Mouse (Mus musculus): Measurements from ENCODE around the gene Elovl6.

Gene Elovl6

DNA sequence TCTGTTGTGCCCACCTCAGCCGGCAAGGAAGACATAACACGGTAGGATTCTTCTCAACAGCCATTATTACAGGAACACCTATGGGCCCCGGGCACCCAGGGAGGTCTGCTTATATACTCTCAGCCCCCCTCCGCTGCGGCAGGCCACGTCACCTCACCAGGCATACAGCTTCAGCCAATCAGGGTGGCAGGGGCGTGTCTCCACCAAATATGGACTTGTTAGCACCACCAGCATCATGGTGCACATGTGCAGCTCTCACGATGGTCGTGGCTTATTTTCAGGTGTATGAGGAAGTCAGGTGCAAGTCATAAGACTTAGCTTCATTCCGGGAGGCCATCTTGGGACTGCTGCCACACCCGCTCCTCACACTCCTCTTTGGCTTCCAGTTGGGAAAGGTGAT, 9.3 kb downstream of the Elovl6 start:
- DNase-seq (ENCODE audit: low read depth, low spot score): peak; percentile 80

DNA sequence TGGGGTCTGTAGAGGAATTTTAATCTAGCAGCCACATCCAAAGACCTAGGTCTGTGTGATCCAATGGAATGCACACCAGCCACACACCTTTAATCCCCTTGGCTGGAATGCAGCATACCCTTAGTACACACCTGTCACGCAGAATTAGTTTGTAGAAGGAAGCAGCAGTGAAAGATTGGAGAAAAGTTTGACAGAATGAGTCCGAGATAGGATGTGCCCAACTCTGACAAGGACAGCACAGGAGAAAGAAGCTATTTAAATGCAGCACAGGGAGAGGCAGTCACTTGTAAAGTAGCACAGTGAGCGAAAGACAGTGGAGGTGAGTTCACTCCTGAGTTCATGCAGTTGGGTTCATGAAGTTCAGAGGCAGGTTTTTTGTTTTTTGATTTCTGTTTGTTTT, 11.2 kb downstream of the Elovl6 start:
- no peak for DNase-seq (ENCODE audit: low read depth, low spot score)

DNA sequence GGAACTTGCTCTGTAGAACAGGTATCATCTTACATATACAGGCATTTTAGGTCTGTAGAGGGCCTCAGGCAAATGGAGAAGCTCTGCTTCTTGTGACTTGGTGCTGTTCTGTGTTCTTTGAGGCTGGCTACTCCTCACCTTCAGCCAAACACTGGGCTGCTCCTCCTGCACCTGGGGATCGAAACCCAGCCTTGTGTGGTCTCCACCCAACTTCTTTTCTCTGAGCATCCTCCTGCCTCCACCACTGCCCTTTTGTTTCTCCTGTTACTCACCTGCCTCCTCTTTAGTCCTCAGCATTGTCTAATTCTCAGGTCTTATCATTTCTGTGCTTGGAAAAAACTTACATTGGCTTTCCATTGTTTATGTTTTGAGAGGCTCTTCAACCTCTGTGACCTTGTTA, 12.1 kb downstream of the Elovl6 start:
- no peak for DNase-seq (ENCODE audit: low read depth, low spot score)

DNA sequence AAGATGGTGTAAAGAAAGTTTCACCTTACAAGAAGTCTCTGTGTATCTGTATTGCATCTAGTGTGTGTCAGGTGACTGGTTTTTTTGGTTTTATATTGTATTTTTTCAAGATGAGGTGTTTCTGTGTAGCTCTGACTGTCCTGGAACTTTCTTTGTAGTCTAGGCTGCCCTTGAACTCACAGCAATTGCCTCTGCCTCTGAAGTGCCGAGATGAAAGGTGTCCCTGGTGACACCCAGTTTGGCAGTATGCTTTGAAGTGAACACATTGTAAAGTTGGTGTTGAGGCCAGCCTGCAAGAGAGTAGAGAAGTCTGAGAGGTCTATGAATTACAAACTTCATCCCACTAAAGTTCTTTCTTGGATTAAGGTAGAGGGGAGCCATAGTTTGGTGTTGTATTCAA, 13.1 kb downstream of the Elovl6 start:
- peak; percentile 70 for DNase-seq (ENCODE audit: low read depth, low spot score)

DNA sequence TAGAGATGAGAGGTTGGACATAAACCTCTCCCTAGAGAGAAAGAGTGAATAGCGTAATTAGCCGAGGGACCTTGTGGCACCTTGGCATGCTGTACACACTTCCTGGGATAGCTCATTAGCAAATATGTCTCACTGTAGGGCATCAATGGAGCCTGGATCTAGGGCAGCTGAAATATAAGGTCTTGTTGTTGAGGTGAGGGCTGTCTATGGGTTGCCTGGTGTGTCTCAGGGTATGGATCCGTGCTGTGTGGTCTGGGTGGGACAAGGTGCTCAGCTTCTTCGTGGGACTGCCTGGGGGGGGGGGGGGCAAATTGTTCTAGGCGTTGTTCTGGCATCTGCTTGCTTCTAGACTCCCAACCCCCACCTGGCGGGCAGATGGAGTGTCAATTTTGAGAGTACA, 13.6 kb downstream of the Elovl6 start:
- DNase-seq (ENCODE audit: low read depth, low spot score): no peak

DNA sequence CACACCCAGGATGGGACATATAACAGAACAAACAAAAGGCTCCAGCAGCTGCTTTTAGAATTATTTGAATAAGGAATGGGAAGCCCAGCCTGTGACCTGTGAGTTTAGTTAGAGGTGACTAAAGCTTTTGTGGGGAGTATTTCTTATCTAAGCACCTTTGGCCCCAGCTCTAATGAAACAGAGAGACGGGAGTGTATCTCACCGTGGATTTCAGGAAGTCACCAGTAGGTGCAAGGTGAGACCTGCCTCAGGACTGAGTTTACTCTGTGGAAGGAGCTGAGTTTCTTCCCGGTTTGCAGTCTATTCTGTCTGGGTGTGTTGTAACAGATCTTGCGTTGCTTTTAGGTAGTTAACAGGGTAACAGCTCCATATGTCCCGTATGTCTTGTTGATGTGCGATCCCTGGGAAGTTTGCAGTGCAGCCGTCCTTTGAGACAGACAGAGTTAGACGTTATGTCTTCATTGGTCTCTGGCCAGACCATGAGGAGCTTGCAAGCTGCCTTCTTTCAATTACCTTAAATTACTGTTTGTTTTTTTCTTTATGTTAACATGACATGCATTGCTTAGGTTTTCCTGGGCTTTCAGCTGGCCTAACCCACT, 15.8 kb downstream of the Elovl6 start:
- no peak for DNase-seq (ENCODE audit: low read depth, low spot score)

DNA sequence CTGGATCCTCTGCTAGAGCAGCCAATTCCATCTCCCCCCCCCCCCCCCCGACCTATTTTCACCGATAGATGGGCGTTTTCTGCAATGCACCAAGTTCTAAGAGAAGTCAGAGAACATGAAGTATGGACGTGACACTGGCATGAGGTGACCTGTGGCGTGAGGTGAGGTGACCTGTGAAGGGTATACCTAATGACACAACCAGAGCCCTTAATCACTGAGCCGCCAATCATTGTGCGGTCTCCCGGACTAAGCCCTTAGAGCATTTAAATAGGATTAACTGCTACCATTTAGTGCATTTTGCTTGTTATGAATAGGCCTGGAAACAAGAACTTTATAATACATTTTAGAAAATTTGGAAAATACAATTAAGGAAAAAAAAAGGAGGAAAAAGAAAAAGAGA, 16.6 kb downstream of the Elovl6 start:
- no peak for DNase-seq (ENCODE audit: low read depth, low spot score)

DNA sequence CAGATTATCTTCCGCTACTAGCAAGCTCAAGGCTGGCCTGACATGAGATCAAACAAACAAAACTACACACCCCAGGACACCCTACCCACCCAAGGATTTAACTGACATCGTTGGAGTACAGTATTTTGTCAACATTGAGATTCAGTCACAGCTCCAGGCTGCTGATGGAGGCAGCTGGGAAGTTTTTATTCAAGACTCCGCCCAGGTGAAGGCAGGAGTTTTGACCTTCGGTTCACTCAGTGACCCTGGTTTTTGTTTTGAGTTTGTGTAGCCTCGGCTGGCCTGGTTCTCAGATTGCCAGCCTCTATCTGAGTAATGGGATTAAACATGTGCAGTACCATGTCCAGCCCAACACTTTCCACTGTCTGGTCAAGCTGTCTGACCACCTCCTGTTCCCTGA, 17.4 kb downstream of the Elovl6 start:
- peak; percentile 82 for DNase-seq (ENCODE audit: low read depth, low spot score)

DNA sequence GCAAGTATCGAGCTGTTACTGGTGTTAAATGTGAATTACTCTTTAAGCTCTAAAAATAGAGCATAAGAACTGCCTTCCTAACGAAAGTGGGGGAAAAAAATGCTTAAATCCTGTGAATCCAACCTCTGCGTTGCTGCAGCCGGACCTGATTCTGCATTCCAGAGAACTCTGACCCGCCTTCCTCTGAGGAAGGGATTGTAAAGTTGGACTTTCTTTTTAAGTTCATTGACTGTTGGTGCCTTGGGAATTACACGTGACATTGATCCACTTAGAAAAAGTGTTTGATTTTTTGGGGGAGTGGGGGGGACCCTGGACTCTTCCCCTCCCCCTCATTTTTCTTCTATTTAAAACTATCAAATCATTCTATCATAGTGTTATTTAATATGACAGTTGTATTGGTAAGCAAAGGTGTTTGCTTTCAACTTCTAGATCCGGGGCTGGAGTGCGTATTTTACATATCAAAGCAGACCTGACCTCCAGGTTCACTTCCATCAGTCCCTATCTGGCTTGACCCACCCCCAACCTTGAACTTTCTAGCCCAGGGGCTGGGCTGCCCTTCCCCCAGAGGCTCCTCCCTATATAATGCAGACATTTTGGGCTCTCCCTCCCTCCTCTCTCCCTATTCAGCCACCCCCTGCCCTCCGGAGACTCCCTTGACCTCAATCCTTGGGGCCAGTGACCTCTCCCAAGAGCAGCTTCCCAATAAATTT, 19.6 kb downstream of the Elovl6 start:
- DNase-seq (ENCODE audit: low read depth, low spot score): peak; percentile 95

DNA sequence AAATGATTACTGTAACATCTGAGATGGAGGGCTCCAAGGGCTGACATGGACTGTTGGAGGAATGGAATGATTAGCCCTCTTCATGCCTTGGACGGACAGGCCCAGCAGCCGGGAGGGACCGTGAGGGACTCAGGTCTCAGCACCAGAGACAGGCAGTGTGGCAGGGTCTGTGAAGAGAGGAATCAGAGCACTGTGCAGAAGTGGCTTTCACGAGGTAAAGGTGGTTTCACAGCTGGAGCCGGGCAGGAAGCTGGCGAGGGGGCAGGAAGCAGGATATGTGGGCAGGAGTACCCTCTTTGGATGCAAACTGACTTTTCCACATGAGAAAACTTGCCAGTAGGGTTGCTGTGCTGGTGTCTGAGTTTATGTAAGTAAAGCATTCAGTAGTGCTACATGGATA, 20.2 kb downstream of the Elovl6 start:
- DNase-seq (ENCODE audit: low read depth, low spot score): no peak

DNA sequence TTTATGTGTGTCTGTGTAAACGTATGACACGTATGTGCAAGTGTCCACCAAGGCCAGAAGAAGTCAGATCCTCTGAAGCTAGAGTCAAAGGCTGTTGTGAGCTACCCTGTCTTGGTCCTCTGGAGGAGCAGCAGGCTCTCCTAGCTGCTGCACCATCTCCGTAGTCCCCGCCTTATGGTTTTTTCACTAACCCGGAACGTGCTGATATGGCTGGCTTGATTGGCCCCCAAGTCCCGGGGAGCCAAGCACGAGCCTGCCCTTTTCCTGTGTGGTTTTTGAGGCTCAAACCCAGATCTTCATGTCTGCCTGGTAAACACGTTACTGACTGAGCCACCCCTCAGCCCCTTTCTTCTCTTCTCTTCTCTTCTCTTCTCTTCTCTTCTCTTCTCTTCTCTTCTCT, 21.0 kb downstream of the Elovl6 start:
- no peak for DNase-seq (ENCODE audit: low read depth, low spot score)

DNA sequence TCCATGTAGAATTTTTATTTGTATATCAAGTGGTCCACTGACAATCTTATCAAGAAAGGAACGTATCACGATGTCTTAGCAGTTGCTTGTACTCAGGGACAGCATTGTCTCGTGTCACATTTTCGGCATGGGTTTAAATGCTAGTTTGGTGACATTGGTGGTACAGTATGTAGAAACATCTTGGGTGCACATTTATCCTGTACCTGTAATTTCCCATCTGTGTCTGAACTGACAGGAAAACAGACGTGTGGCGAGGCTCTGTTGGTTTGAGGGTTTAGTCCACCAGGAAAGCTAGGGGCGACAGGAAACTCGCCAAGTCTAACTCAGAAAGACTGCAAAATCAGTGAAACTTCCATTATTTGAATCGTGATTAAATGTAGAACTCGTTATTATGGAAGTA, 21.5 kb downstream of the Elovl6 start:
- DNase-seq (ENCODE audit: low read depth, low spot score): no peak

DNA sequence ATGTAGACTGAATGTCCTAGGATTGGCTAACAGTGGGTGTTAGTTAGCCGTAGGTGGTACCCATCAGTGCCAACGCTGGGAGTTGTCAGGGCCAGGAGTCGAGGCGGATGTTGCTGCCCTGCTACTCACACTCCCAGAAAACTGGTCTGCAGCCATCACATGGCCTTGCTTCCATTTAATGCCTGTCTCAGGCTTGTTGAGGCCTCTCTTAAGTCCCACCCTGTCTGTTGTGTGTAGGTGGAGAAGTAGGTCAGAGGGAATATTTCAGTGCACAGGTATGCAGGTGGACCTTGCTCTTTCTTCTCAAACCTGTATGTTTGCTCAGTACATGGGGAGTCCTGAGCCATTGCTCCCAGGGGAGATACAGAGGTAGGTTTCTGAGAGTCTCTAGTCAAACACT, 22.3 kb downstream of the Elovl6 start:
- DNase-seq (ENCODE audit: low read depth, low spot score): no peak

DNA sequence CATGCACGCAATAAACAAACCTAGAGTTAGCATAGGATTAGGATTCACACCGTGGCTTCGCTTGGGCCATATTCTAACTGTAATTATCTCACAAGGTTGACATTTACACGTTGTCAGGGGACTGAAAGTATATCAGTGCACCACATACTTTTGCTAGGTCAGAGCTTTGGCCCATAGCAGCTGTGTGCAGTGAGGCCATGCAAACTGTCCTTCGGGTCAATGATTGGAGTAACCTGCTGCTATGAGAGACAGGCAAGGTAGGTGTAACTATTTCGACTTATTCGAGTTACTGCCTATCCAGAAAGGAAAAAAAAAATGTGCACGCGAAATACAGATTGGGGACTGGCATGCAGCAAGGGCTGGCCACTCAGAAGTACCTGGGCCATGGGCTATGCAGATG, 24.9 kb downstream of the Elovl6 start:
- DNase-seq (ENCODE audit: low read depth, low spot score): no peak

DNA sequence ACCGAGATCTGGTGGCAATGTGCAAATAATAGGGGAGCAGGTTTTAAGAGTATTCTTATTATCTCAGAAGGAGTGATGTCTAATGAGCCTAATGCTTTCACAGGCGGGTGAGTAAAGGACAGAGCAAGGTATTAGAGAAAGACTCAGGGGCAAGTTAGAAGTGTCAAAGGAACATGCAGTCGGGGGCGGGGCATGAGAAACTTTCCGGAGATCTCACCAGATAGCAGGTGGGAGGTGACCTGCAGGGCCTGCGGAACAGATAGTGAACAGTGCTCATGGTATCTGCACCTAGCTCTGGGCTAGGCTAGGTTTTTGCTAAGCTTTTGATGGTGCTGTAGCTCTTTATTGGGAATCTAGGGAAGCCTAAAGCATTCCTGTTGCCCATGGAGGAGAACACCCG, 25.4 kb downstream of the Elovl6 start:
- DNase-seq (ENCODE audit: low read depth, low spot score): peak; percentile 65

DNA sequence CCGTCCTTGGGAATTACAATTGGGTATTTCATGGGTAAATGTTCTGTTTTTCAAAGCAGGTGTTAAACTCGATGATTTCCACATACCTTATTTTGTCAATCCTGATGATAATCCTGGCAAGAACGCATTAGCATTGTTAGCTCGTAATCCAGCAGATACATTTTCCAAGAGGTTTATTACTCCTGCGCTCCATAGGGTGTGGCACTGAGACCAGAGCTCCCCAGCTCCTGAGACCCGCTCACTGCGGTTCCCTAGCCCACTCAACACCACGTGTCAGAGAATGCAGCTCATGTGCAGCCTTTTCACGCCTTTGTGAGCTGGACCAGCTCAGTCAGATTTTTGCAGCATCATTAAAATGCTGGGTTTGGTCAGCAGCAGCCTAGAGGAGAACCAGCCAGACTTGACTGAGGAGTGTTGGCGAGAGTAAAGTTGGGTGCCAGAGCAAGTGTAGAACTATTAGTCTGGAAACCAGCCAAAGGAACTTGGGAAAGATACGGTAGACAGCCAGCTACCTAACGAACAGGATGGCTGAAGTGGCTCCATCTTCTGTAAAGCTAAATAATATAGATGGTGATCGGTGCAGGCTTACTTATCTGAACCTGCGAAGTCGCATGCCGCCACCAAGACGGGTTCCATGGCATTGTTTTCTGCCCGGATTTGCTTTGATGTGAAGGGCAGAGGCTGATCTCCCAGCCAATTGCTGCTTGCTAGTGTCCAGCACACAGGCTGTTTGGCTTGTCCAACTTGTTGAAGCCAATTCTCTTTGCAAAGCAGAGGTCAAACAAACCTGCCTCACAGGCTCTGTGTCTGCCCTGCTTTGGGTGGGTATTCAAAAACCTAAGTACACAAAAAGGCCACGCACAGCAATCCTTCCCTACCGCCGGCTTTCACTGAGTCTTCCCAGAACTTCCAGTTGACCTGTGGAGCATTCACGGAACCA, 26.1 kb downstream of the Elovl6 start:
- peak; percentile 54 for DNase-seq (ENCODE audit: low read depth, low spot score)

DNA sequence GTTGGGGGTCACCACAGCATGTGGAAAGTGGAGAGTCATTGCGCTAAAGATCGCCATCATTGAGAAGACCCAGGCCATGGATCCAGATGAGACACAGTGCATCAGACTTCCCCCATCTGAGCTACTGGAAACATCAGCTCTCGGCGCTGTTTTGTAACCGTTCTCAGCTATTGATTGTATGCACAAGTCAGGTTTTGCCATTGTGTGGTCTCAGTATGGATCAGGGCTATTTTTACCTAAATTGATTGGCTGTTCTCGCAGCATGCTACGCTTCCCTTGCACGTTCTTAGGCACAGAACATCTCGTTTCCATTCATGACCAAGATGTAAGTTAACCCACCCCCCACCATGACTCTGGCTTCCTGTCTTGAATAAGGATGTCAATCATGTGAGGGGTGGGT, 27.9 kb downstream of the Elovl6 start:
- DNase-seq (ENCODE audit: low read depth, low spot score): no peak

DNA sequence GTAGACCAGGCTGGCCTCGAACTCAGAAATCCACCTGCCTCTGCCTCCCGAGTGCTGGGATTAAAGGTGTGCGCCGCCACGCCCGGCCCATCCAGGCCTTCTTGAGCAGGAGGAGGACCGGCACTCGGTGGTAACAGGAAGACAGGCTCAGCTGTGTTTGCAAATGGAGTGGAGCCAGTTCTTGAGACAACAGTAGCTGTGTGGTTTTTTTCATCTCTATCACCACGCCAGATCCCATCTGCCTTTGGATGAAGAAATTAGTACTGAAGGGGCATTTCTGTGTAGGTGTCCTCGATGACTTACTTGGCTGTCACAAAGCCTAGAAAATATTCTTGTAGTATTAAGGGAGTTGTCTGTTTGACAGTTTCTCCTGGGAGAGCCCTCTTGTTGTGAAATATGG, 28.9 kb downstream of the Elovl6 start:
- DNase-seq (ENCODE audit: low read depth, low spot score): no peak

DNA sequence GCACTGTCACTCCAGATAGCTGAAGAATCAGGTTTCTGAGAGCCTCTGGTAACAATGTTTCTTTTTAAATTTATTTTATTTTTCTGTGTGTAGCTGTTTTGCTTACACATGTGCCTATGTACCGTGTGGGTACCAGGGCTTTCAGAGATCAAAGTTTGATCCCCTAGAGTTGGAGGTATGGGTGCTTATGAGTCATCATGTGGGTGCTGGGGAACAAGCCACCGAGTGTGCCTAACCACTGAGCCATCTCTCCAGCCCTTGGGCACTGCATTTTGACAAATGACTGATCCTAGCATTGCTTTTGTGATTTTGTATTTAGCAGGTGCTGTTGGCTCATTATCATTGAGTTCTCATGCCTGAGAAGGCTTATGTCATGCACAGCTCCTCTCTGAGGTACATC, 29.7 kb downstream of the Elovl6 start:
- no peak for DNase-seq (ENCODE audit: low read depth, low spot score)

DNA sequence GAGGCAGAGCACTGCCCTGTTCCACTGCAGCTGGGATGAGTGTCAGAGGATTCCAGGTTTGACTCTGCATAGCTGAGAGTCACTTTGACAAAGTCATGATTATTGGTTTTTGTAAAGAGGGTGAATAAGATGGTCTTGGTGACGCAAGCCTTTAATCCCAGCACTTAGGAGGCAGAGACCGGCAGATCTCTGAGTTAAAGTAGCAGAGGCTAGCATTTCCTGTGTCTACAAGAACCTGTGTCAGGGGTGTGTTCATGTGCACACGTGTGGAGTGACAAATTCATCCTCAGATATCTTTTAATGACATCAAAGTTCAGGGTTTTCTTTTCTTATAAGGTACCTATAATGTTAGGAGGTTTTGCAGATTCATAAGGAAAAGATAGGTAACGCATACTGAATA, 30.3 kb downstream of the Elovl6 start:
- DNase-seq (ENCODE audit: low read depth, low spot score): no peak

DNA sequence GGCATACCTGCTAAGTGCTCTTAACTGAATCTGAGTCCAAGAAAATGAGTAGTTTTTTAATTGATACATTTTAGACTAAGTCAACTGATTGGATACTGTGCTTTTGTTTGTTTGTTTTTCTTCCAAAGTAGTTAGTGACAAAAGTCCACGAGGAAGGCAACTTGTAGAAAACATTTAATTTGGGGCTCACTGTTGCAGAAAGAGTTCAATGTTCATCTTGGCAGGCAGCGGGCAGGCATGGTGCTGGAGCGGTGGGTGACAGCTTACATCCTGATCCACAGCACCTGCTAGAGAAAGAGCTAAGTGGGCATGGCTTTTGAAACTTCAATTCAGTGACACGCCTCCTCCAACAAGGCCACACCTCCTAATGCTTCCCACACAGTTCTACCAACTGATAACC, 31.7 kb downstream of the Elovl6 start:
- DNase-seq (ENCODE audit: low read depth, low spot score): no peak

DNA sequence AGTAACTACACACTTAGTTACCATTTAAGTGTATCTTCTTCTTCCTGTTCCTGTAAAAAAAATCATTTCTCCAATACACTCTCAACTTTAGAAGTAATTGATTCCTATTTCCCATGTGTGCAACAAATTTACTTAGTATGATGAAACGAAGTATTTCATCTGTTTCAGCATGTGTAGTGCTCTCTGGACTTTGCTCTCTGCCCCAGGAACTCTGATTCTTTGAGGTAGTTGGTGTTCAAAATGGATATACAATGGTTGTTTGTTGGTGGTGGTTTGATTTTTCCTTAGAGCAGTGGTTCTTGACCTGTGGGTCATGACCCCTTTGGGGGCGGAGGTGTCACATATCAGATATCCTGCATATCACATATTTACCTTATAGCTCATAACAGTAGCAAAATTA, 32.7 kb downstream of the Elovl6 start:
- no peak for DNase-seq (ENCODE audit: low read depth, low spot score)

DNA sequence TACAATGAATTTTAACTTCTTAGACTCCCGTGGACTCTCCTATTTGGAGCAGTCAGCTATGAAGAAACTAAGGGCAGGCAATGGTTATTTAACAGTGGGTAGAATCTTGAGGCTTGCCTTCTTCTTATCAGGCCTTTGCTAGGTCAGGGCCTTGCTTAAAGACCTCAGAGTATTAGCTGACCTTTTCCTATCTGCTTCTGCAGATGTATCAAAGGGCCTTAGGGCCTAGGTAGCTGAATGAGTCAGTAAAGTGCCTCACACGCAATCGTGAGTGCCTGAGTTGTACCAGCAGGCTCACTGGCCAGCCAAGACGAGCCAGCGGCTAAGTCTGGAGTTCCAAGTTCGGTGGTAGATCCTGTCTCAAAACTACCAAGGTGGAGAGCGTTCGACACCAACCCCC, 33.3 kb downstream of the Elovl6 start:
- DNase-seq (ENCODE audit: low read depth, low spot score): no peak
